Mouse (Mus musculus) splenic B cell, adult 2 months (primary cell): ENCODE results near the gene Krtap13-1.

Experiments used
- DNase-seq: peaks from one replicate; pipeline ENCODE4 v3.0.0-alpha.2; 2011; ENCODE audit warnings: low read depth, low spot score
- H3K27me3 ChIP-seq: 2 replicates; pipeline ENCODE4 v1.6.1; 2012; ENCODE audit warnings: mild to moderate bottlenecking, low read length, moderate library complexity, mixed read lengths; ENCODE audit not compliant: control insufficient read depth, poor library complexity, insufficient read depth, severe bottlenecking
- H3K36me3 ChIP-seq: 2 replicates; pipeline ENCODE4 v1.6.1; 2012; ENCODE audit warnings: mild to moderate bottlenecking, low read length, moderate library complexity, mixed read lengths; ENCODE audit not compliant: control insufficient read depth, poor library complexity, insufficient read depth, severe bottlenecking

The Krtap13-1 gene

GRCm38 (mm10) chr16:88774106-88774505 lies 45.4 kb downstream of the Krtap13-1 start, which contains the start of gene 2310057N15Rik:
TSS of gene 2310057N15Rik (minus strand) at chr16:88774206.
- no peaks in the 10 kb centered on the region for H3K27me3 ChIP-seq
- DNase-seq: no peak

GRCm38 (mm10) chr16:88777596-88777995 lies 48.9 kb downstream of the Krtap13-1 start, which contains the start of gene Gm5965:
TSS of gene Gm5965 (plus strand) at chr16:88777896.
- Histone ChIP-seq H3K36me3 (no peaks in the 10 kb centered on the region), H3K27me3 (no peaks in the 10 kb centered on the region)
- no peak for DNase-seq

More at GRCm38 (mm10) chr16:88774106-88774505, 45.4 kb downstream of the Krtap13-1 start, which contains the start of gene 2310057N15Rik:
- no peaks in the 10 kb centered on the region for H3K36me3 ChIP-seq
